In the genomic region with DNA sequence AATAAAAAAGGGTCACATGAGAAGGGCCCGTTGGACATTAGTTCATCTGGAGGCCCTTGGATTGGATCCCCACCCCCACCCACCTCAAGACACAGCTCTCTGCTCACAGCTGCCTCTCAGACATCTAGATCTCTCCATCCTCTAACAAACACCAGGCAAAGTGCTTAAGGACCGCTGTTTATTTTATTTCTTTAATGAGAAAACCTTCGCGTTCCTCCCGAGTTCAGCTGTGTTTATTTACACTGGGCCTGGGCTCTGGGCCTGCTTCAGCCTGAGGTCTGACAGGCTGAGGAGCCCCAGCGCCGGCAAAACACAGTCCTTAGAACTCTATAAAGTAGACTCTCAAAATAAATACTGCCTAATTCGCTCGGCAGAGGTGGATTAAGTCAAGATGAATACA, we compare ENCODE assay signal across 14 mouse cellular contexts.
DNase-seq lines count a peak whose midpoint lies in the region; ATAC-seq and TF ChIP-seq lines count a peak whose summit lies in the region.
"Had no signal": no experiment of that assay in that cellular context is flagged by ENCODE, and none has a peak within 500 bp of the region (broad histone marks: within the 10 kb centered on the region; RNA-seq: fewer than 3 reads in every experiment).

No protein-coding gene starts in this region.

- peaks cover 18% of the 10 kb centered on the region for H3K4me1 ChIP-seq in midbrain, embryonic 11.5 days (ENCODE audit: control insufficient read depth, insufficient read depth, low read length)
- peaks cover 14% of the 10 kb centered on the region for H3K4me1 ChIP-seq in midbrain, embryonic 16.5 days (ENCODE audit: control insufficient read depth, insufficient read depth, low read length)
- H3K4me1 ChIP-seq in hindbrain, embryonic 16.5 days (ENCODE audit: control insufficient read depth, insufficient read depth, low read depth, low read length), result peaks cover 4% of the 10 kb centered on the region; the same call in 1 of the 2 replicates
- H3K4me1 ChIP-seq: liver, embryonic 15.5 days had no signal

- no peak overlapping the region for H3K9ac ChIP-seq in midbrain, embryonic 11.5 days (ENCODE audit: low read length)
- H3K9ac ChIP-seq in midbrain, embryonic 16.5 days (ENCODE audit: low read depth, low read length), result no peak overlapping the region
- H3K9ac ChIP-seq in hindbrain, embryonic 16.5 days (ENCODE audit: low read depth, low read length), result no peak overlapping the region
- H3K9ac ChIP-seq: liver, embryonic 15.5 days had no signal

- no peaks in the 10 kb centered on the region for H3K36me3 ChIP-seq in midbrain, embryonic 11.5 days (ENCODE audit: control insufficient read depth, insufficient read depth, low read length)
- H3K36me3 ChIP-seq in midbrain, embryonic 16.5 days (ENCODE audit: control insufficient read depth, insufficient read depth, low read length), result no peaks in the 10 kb centered on the region
- no peaks in the 10 kb centered on the region for H3K36me3 ChIP-seq in hindbrain, embryonic 16.5 days (ENCODE audit: control insufficient read depth, insufficient read depth, low read length)
- H3K36me3 ChIP-seq: liver, embryonic 15.5 days had no signal

- H3K4me3 ChIP-seq in gastrocnemius, adult 2 months, result no peak overlapping the region
- H3K4me3 ChIP-seq in midbrain, embryonic 11.5 days (ENCODE audit: low read depth, low read length), result no peak overlapping the region
- H3K4me3 ChIP-seq in midbrain, embryonic 16.5 days (ENCODE audit: low read depth, low read length), result no peak overlapping the region
- H3K4me3 ChIP-seq in hindbrain, embryonic 16.5 days (ENCODE audit: low read length), result no peak overlapping the region
- H3K4me3 ChIP-seq: liver, embryonic 15.5 days had no signal

- no peak overlapping the region for H3K4me2 ChIP-seq in midbrain, embryonic 11.5 days
- H3K4me2 ChIP-seq in midbrain, embryonic 16.5 days (ENCODE audit: low read length), result no peak overlapping the region
- no peak overlapping the region for H3K4me2 ChIP-seq in hindbrain, embryonic 16.5 days (ENCODE audit: low read length)
- H3K4me2 ChIP-seq: liver, embryonic 15.5 days had no signal

- ATAC-seq in midbrain, embryonic 11.5 days (ENCODE audit: low FRiP score), result no peak
- no peak for ATAC-seq in midbrain, embryonic 16.5 days
- ATAC-seq in hindbrain, embryonic 16.5 days, result no peak
- no peak for ATAC-seq in inflammation-experienced regulatory T-cells, adult 6 months
- ATAC-seq: Patski had no signal

- H3K27ac ChIP-seq in gastrocnemius, adult 2 months, result peak overlapping the region; percentile 72
- H3K27ac ChIP-seq in midbrain, embryonic 11.5 days (ENCODE audit: low read depth, low read length), result peak overlapping the region; percentile 27; the same call in 1 of the 2 replicates
- no peak overlapping the region for H3K27ac ChIP-seq in midbrain, embryonic 16.5 days (ENCODE audit: low read length)
- H3K27ac ChIP-seq in hindbrain, embryonic 16.5 days (ENCODE audit: low read depth, low read length), result 0 out of 2 replicates have a peak overlapping the region, but pooled peaks have one; percentile 29
- H3K27ac ChIP-seq: liver, embryonic 15.5 days had no signal

- WGBS in midbrain, embryonic 11.5 days, result 4% methylated on average over 9 of the region's 9 CpGs
- WGBS in midbrain, embryonic 16.5 days, result 8% methylated on average over 9 of the region's 9 CpGs
- 16% methylated on average over 9 of the region's 9 CpGs for WGBS in hindbrain, embryonic 16.5 days

- TF ChIP-seq CTCF in gastrocnemius, adult 2 months (IDR thresholded peaks at IDR 0.05), result no peak

- intact Hi-C loops in gastrocnemius, adult 2 months (cut with DNase I), result no loop called here

- peak; percentile 34 for DNase-seq in gastrocnemius, adult 2 months
- DNase-seq in gastrocnemius, adult 8-10 months (ENCODE audit: low spot score in 2 of 2), result no peak
- peak; percentile 91 for DNase-seq in midbrain, embryonic 11.5 days (ENCODE audit: low spot score, missing footprints)
- peak; percentile 21 for DNase-seq in skeletal muscle tissue, adult 2 months (ENCODE audit: low read depth, low spot score)
- no peak for DNase-seq in cerebellum, adult 8-10 months
- DNase-seq: B cell, adult 2 months; heart, postnatal 10 days; right cerebral cortex, postnatal 14 days; thymus, adult 18-20 months had no signal

- H3K9me3 ChIP-seq in midbrain, embryonic 11.5 days (ENCODE audit: control insufficient read depth, low read length), result no peaks in the 10 kb centered on the region
- no peaks in the 10 kb centered on the region for H3K9me3 ChIP-seq in midbrain, embryonic 16.5 days (replicated peaks; ENCODE audit: control insufficient read depth, low read length, poor library complexity, severe bottlenecking)
- no peaks in the 10 kb centered on the region for H3K9me3 ChIP-seq in hindbrain, embryonic 16.5 days (ENCODE audit: control insufficient read depth, low read length)
- H3K9me3 ChIP-seq: liver, embryonic 15.5 days had no signal

- no peaks in the 10 kb centered on the region for H3K27me3 ChIP-seq in midbrain, embryonic 11.5 days (ENCODE audit: control insufficient read depth, insufficient read depth, low read length)
- H3K27me3 ChIP-seq in midbrain, embryonic 16.5 days (ENCODE audit: control insufficient read depth, insufficient read depth, low read depth, low read length), result no peaks in the 10 kb centered on the region
- no peaks in the 10 kb centered on the region for H3K27me3 ChIP-seq in hindbrain, embryonic 16.5 days (replicated peaks; ENCODE audit: control insufficient read depth, insufficient read depth, low read length)
- H3K27me3 ChIP-seq: liver, embryonic 15.5 days; Patski had no signal

Comparison
In these comparisons a context has a peak if more than half of its experiments do, and no peak if none do; other contexts are left out.
1. DNase-seq: peak in gastrocnemius, adult 2 months (single experiment), midbrain, embryonic 11.5 days (single experiment) and skeletal muscle tissue, adult 2 months (single experiment); none in gastrocnemius, adult 8-10 months (0 of 2) and cerebellum, adult 8-10 months (single experiment).